Mouse (Mus musculus) cerebellum, adult 11-12 months (tissue): ENCODE measurements around the gene Gm9964.
A peak's percentile ranks its signal among the peaks of the same experiment; 100 is the strongest.
"Not testable (repeated sequence)": the region's sequence is repeated elsewhere in the genome, so short reads cannot be mapped to it uniquely, and the experiment has no call there.

ENCODE experiments used
- DNase-seq: peaks from one replicate; pipeline ENCODE4 v3.0.0; 2022

Gm9964 gene

DNA sequence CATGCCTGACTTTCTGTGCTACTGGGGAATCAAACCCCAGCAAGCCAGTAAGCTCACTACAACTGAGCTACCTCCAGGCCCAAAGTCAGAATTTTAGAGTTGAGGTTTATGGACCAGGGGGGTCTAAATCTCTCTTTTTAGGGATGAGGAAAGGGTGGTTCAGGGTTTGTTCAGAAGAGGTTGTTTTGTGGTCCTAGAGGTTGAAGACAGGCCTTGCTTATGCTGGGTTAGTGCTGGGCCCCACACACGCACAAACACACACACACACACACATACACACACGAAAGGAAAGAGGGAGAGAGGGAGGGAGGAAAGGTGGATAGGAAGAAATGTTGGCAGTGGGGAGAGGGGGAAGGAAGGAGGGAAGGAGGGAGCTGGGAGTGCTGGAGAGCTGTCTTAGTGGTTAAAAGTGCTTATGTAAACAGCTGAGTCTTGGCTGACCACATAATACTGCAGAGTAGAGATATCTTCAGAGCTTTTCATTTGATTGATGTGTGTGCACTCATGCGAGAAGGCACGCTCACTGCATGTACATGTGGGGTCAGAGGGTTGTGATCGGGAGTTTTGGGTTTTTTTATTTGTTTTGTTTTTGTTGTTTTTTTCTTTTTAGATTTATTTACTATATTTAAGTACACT lies at the start of gene Gm9964:
Gm9964 (minus strand) TSS at position 51 of the 636 bp plus-strand sequence.
- no peak for DNase-seq

DNA sequence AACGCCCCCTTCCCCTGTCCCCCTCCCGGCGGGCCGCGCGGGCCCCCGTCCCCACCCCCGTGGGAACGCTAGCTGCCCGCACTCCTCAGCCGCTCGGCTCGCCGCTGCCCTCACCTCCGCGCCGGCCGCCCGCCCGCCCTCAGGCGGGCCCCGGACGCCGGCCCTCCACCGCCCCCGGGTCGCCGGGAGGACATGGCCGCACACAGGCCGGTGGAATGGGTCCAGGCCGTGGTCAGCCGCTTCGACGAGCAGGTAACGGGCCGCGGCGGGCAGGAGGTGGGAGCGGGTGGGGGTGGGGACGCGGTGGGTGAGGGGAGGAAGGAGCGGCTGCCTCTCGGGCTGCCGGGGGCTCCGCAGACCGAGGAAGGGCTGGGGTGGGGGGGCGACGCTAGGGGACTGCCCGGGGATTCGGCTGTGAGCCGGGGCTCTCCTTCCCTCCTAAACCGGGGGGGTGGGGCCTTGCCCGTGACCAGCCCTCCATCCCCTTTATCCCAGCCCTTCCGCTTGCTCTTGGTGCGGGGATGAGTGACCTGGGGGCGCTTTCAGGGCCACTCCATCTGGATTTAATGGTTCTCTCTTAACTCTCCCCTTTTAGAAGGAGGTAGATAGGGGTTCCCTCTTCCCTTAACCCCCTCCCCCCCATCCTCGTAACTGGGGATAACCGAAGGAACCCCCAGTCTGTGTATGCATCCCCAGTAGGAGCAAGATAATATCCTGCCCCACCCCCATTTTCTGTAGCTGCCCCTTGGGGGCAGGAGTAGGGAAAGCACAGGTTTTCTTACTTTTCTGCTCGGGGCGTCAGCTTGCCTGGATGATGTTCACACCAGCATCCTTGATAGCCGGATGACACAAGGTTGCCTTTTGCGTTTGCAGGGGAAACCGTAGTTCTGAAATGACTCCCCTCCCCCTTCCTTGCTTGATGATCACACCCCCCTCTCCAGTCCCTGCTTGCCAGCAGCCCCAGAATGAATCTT lies 43.4 kb upstream of the Gm9964 start:
- DNase-seq, result peak; percentile 48

DNA sequence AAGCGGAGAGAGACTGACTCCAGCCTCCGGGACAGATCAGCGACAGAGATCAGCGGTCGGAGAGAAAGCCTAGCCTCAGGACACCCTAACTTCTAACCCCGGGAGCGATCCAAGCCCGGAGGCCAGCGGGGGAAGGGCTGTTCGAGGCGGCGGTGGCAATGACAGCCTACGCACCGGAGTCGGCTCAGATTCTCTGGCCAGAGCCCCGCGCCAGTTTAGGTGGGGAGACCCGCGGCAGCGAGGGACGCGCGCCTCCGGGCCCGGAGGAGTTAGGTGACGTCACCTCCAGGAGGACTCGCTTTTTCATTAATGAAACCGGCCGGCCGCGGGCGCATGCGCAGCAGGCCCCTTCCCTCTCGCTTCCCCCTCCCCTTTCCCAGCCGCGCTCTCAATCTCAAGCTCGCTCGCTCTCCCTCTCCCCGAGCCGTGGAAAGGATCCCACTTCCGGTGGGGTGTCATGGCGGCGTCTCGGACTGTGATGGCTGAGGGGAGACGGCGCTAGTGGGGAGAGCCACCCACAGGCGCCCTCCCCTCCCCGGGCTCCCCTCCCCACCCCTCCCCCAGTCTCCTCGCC lies 42.6 kb upstream of the Gm9964 start, which contains the start of gene Nf1:
Nf1 (plus strand) TSS at position 460 of the 574 bp plus-strand sequence.
- DNase-seq, result peak; percentile 95

DNA sequence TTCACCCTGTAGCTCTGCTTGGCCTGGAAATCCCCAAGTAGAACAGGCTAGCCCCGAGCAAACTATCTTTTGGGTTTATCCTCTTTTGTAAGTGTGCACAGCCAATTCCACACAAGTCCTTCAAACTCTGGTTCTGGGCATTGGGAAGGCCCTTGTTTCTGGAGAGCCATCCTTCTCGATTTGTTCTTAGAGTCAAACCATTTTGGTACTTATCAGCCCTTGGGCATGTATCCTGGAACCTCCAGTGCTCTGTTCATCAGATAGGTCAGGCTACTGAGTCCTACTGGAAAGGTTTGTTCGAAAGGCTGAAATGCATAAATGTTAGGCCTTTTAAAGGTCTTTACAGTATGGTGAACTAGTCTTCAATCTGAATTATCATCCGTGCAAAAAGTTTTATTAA lies 41.9 kb upstream of the Gm9964 start:
- peak; percentile 7 for DNase-seq

DNA sequence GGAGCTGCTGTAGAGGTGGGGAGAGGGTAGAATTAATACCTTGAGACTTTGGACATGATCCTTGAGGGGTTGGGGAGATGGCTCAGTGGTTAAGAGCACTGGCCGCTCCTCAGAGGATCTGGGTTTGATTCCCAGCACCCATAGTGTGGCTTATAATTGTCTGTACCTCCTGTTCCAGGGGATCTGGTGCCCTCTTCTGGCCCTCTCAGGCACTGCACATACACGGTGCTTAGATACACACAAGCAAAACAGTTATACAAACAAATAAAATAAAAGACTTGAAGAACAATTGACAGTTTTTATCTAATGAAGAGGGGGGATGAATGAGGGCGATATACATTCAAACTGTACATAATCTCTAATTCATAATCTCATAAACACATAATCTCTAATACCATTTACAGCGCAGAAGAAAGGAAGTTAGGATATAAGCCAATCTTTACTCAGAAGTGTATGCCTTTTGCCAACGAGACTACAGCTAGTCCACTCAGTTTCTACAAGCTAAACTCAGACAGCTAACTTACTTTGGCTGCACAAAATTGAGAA lies 40.1 kb upstream of the Gm9964 start:
- no peak for DNase-seq

DNA sequence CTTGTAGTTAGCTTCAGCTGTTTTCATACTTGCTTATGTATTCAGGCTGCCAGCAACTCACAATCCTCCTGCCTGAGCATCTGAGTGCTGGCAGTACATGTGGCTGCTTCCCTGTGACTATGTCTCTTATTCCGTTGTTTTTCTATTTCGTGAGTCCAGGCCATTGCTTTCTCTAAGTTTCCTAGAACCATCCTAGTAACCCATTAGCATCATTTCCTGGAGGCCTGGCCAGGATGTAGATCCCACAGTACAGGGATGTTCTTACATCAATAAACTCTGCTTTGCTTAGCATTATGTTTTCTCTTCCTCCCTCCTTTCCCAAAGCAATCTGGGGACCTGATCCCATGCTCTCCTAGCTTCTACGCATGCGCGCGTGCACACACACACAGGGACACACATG lies 38.4 kb upstream of the Gm9964 start:
- DNase-seq, result no peak

DNA sequence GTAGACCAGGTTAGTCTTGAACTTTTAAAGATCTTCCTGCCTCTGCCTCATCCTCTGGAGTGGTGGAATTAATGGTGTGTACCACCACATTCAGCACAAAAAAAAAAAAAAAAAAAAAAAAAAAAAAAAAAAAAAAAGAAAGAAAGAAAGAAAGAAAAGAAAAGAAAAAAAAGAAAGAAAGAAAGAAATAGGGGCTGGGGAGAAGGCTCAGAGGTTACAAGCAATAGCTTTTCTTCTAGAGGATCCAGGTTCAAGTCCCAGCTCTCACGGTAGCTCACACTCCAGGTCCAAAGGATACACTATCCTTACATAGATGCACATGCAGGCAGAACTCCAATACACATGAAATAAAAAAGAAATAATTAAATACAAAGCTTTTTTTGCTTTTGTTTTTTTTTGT lies 32.9 kb upstream of the Gm9964 start:
- DNase-seq, result no peak

DNA sequence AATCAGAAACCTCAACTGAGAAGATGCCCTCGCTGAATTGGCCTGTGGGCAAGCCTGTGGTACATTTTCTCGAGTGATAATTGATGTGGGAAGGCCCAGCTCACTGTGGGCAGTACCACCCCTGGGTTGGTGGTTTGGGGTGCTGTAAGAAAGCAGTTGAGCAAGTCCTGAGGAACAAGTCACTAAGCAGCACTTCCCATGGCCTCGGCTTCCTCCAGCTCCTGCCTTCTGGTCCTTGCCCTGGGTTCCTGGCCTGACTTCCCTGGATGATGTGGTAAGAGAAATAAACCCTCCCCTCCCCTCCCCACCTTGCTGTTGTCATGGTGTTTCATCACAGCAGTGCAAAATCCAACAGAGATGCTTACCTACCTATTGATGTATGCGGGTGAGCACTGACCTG lies 31.4 kb upstream of the Gm9964 start:
- DNase-seq, result no peak

DNA sequence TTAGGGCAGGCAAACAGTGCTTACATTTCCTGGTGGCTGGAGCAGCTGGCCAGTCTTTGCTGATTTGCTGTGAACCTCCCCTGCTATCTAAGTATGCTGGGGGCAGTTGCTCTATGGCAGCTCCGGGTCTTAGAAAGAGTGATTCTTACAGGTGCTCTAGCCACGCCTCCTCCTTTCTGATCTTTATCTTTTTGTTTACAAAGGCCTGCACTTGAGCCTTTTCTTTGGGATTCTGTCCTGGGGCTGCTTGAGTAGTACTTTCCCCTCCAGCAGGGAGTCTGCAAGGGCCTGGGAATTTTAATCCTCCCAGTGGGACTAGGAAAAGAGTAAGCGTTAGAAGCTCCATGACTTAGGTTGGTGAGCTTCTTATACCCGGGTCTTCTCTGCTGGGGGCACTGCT lies 30.4 kb upstream of the Gm9964 start:
- DNase-seq, result no peak

DNA sequence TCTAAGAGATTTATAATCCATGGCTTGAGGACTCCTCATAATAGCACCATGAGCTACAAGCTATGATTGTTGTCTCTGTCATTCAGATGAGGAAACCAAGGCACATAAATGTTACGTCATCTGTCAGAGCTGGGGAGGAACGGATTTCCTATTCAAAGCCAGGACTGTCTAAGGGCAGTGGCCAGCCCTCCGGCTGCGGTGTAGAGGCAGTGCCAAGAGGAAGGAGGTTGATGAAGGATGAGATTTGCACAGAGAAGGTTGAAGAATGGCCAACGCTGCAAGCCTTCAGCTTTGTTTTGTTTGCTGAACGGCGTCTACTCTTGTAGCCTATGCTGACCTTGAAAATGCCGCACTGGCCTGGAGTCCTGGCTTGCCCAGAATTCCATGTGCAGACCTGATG lies 29.0 kb upstream of the Gm9964 start:
- no peak for DNase-seq

DNA sequence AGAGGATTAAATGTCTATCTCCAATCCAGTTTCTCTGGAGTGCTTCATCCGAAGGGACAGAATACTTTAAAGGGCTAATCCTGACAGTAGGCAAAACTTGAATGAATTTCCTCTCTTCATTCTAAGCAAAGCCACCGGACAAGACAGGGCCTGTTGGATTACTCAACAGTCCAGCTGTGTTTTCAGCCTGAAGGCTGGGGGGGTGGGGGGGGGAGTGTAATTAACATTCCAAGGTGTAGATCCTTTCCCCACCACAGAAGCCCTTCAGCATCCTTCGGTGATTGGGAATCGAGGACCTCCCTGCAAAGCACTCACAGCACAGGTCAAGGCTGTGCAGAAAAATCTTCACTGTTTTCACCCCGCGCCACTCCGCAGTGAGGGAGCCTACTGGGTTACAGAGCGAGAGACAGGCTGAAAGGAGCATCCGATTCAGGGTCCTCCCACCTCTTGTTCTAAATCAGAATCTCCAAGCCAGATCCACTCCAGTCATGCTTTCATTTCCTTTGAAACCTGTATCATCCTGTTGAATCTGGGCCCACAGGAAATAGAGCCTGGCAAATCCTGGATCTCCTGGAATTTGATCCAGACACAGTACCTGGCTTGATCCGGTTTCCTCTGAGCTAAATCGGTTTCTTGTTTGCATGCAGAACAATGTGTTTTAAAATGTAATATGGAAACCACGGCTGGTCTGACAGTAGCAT lies 27.4 kb upstream of the Gm9964 start:
- DNase-seq, result no peak

DNA sequence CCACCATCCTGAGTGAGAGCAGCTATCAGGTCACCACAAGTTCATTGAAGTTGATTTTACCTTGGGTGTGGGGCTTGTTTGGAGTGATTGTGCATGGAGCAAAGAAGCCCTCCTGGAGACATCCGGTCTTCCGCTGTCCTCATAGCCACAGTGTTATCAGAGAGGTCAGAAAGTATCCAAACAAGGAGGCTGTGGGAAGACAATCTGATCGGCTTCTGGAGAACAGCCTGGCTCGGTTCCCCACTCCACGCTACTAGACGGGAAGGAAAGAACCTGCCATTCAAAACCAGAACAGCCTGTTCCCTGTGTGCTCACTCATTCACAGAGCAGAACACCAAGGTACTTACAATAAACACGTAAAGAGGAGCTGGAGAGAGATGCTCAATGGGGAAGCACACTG lies 23.1 kb upstream of the Gm9964 start:
- DNase-seq, result no peak

DNA sequence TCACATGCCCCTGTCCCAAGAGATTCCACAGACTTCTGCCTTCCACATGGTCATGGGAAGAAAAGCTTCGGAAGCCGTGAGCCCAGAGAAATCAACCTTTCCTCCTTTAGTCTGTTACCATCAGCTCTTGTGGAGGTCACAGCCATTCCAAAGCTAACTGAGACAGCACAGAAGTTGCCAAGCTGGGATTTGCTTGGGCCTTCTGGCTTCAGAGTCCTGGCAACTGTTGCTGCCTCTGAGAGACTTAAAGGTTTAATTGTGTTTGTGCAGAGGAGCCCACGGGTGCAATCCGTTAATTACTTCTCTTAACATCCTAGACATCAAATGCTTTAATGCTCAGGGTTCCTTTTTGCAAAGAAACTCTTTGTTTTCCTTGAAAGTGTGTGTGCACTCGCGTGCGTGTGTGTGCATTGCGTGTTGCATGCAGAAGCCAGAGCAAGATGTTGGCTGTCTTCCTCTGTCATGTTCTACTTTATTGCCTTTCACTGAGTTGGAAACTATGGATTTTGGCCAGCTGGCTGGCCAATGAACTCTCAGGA lies 20.2 kb upstream of the Gm9964 start:
- no peak for DNase-seq

DNA sequence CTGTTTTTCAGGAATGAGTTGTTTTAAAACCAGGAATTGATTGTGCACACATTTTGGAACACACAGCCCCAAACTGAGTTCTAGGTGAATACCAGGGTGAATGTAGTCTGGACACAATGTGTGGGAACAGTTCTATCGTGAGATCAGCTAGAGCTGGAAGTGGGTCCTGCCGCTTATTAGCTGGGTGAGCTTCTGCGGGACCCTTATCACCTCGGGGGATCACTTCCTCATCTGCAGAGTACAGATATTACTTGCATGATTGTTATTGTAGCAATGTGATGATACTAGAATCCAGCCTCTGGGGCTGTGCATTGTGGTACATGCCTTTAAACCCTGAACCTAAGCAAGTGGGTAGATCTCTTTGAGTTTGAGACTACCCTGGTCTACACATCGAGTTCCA lies 13.8 kb upstream of the Gm9964 start:
- no peak for DNase-seq

DNA sequence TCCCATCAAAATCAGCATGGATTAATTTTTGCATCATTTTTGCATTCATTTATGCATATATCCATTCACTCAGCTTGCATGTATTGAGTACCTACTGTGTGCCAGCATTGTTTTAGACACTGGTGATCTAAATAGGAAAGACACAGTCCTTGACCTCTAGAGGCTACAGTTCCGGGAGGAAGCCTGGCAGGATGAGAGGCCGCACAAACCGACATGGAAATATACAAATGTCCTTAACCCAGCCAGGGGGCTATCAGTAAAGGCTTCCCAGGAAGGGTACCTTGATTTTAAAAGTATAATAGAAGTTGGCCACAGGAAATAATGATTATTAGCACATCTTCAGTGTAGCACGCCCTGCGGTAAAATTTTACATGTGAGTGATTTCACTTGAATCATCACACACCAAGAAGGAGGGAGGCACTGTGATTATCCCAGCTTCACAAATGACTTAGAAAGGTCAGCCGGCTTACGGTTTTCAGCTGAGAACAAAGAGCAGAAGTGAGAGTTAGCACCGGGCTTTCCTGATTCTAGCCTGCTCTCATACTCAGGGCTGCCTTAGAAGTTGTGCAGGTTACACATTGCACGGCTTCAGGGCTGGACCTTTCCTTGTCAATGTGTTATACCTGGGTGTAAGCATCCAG lies 11.0 kb upstream of the Gm9964 start:
- no peak for DNase-seq

DNA sequence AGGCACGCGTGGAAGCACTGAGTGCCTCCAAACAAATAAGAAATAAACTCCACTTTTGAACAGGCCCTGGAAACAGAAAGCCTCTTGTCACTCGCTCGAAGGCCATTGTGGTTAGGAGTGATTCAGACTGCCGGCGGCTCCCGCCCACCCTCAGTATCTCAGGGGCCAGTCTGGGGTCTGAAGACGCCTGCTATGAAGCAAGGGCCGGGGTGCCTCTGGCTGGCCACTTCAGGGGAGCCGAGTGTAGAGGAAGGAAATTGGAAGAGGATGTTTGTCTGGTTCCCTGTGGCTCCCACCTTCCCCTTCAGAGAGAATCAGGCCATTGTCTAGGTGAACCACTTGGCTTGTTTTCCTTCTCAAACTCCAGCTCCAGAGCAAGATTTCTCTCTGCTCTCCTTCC lies 10.3 kb upstream of the Gm9964 start:
- DNase-seq, result no peak

DNA sequence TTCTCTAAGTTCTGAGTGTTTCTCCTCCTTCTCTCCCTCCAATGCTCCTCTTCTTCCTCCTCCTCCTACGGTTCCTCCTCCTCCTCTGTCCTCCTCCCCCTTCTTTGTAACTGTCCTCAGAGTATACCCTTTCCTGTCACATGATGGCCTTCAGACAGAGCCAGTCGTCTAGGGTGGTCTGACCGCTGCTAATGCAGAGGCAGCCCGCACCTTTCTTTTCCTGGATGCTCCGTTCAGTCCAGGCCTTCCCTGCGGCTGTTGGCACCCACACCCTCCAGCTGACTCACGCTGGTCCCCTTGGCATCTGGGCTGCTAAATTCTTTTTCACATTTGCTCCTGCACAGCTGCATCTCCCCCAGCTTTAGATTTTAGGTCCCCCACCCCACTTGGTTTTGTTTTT lies 9.8 kb upstream of the Gm9964 start:
- DNase-seq, result no peak

DNA sequence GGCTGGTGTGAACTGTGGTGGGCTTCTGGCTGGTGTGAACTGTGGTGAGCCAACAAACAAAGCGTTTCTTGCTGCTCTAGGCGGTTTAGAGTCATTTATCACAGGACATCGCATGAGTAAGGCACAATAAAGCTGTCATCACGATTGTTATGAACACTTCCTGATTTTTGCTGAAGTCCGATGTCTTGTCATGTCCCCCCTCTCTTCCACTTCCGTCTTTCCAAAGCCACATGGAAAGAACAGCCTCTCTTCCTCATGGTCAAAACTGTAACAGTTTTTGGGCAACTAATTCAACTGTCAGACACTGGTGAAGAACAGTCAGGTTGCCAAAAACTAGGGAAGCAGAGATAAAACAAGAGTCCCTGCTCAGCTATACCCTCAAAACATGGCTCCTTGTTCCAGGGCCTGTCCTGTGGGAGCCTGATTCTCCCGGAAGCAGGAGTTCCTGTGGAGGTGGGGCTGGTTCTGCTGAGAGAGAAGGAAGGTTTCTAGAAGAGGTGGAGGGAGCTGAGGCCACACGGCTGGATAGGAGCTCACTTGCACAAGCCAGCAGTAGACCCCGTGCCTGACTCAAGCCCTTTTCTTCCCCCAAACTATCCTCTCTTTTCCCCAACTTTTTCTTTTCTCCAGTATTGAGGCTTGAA lies 9.1 kb upstream of the Gm9964 start:
- no peak for DNase-seq

DNA sequence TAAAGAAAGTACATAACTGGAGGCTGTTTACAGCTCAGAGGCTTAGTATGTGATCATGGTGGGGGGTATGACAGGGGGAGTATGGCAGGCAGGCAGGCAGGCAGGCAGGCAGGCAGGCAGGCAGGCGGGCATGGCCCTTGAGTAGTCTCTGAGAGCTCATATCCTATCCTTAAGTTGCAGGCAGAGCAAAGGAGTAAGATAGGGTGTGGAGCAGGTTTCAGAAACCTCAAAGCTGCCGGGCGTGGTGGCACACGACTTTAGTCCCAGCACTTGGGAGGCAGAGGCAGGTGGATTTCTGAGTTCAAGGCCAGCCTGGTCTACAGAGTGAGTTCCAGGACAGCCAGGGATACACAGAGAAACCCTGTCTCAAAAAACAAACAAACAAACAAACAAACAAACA lies 7.5 kb upstream of the Gm9964 start:
- DNase-seq, result not testable (repeated sequence)

DNA sequence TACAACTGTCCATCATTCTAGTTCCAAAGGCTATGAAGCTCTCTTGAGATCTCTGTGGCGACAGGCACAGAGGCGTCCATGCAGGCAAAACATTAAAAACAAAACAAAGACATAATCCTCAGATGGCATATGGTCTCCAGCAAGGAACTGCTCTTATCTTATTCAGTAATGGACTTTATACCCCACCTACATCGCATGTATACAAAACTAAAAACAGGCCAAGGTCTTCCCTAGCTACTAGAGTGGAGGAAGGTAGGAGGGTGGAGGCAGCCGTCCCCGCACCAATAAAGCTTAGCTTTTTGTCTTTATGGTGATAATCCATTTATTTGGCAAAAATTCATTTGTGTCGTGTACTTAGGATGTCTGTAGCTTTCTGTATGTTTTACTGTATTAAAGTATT lies 6.4 kb upstream of the Gm9964 start:
- no peak for DNase-seq

DNA sequence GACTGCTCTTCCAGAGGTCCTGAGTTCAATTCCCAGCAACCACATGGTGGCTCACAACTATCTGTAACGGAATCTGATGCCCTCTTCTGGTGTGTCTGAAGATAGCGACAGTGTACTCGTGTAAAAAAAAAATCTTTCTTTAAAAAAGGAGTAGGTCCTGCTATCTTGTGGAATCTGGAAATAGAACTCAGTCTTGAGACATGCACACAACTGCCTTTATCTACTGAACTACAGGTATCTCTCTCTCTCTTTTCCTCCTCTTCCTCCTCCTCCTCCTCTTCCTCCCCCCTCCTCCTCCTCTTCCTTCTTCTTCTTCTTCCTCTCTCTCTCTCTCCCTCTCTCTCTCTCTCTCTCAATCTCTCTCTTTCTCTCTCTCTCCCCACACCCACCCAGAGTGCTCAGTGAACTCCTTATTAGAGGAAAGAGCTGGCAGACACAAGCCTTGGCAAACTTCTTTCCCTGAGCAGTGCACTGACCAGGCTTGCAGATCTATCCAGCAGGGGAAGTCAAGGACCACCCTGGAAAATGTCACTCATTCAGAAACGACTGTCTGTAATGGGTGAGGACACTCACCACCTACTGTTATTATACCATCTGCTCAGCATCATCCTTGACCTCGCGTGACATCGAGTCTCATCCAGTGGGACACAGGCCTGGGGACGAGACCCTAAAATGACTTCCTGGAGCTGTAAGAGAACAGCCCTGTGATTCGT lies 3.2 kb upstream of the Gm9964 start:
- DNase-seq, result no peak
